Mouse (Mus musculus): ENCODE measurements at regions not wholly inside any gene's neighbourhood (a gene's known extent, or its start where the extent isn't known, plus 50 kb on each side); places are given as distances from the start of the nearest gene placed in this dataset.
A peak's percentile ranks its signal among the peaks of the same experiment; 100 is the strongest.

DNA sequence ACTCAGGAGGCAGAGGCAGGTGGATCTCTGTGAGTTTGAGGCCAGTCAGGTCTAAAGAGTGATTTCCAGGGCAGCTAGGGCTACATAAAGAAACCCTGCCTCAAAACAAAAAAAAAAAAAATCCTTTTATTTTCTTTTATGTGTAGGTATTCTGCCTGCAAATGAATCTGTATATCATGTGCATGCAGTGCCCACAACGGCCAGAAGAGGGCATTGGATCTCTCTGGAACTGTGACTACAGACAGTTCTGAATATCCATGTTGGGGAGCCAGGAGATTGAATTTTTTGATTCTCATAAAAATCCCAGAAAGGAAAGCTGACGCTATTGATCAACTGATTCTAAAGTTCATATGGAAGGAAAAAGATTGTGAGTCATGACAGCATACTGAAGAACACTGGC, 90.0 kb downstream of the Kbtbd8 start:
- TF ChIP-seq CTCF (IDR thresholded peaks at IDR 0.05), result peak; percentile 69
- TF ChIP-seq EP300 (IDR thresholded peaks at IDR 0.05), result no peak
